Mouse (Mus musculus) E14TG2a.4 (cell line): Measurements from ENCODE around the gene Gm3594.
"Not testable (repeated sequence)": the region's sequence is repeated elsewhere in the genome, so short reads cannot be mapped to it uniquely, and the experiment has no call there.

ENCODE experiments used
- CTCF ChIP-seq: conservative IDR thresholded peaks from 2 replicates; pipeline ENCODE4 v1.5.1; 2014; ENCODE audit warnings: low read length
- POU5F1 ChIP-seq: IDR thresholded peaks from 2 replicates; pipeline ENCODE4 v1.6.1; 2014; ENCODE audit warnings: low read length, borderline replicate concordance

- not testable (repeated sequence) for TF ChIP-seq POU5F1, CTCF
Measured at GRCm38 (mm10) chr14:6444511-6444910, at the start of gene Gm3594.
